Mouse (Mus musculus) cerebellum, adult 8-10 months (tissue): Measurements from ENCODE around the gene Nup93.

ENCODE experiments used
- DNase-seq: peaks from one replicate; pipeline ENCODE4 v3.0.0; 2022

Gene Nup93

DNA sequence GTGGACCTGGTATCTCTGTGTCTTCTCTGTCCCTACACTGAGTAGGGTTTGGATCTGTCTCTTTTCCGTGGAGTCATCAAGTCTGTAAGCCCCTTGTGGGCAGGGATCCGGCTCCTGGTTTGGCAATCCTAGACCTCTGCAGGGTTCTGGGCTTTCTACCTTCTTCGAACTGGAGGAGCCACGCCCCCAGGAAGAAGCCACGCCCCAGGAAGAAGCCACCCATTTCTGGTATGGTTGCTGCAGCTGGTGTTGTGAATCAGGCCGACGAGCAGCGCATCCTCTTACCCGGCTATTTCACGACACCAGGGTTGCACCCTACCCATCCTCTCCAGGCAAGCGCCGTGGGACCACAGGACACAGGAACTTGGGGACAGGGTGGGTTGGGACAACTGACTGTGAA, 109.7 kb downstream of the Nup93 start:
- DNase-seq = no peak

DNA sequence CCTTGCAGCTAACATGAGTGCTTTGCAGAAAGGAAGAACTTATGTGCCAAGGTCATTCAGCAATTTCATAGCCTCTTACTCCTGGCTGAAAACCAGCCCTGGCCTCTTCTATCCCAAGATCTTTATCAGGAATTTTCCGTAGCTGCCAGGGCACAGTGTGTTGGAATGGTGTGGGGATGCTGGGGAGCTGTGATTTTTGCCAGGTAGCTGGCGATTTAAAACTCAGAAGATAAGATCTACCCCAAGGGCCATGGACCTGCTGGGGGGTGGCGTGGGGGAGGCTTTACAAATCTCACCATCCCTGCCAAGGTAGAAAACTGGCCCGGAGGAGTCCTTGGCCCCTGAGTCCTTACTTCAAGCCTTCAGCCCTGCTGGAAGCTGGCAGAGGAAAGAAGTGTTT, 111.7 kb downstream of the Nup93 start:
- DNase-seq = no peak

DNA sequence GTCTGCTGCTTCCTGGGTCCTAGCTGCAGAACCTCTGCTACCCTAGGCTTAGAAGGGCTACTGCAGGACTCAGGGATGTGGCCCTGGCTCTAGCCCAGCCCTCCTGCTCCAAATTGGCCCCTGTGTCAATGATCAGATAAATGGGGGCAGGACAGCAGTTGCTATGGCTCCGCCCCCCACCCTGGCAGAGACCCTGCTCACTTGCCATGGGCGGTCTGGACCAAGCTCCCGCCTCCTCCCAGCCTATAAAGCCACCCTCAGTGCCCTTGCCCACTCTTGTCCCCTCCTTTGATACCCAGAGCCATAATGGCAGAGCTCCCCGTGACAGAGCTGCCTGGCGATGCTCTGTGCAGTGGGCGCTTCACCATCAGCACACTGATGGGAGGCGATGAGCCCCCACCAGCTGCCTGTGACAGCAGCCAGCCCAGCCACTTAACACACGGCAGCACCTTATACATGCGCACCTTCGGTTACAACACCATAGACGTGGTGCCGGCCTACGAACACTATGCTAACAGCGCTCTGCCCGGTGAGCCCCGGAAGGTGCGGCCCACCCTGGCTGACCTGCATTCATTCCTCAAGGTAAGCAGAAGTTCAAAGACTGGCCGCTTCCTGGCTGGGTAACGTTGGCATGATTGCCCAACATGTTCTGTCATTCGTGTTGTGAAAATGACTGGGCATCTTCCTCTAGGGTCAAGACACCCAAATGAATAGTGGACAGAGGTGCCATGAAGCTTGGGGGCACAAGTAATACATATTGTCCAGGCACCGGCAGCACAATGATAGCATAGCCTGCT, 114.8 kb downstream of the Nup93 start, which contains the start of gene Slc12a3:
Gene Slc12a3 (plus strand): TSS at position 270 of the 797 bp plus-strand sequence.
- DNase-seq = no peak

DNA sequence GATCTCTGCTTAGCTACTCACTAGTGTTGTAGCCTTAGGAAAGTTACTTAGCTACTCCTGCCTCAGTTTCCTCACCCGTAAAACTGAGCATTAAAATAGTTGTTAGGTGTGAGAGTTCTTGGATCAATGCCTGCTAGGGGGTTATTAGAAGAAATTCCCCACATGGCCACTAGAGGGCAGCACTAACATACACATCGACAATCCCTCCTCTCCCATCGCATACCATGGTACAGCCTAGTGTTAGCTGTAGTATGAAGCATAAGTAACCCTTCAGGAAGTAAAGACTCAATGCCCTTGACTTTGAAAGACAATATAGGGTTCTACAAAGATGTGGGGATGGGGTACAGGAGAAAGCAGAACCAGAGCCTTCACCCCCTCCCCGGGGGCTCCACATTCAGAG, 116.4 kb downstream of the Nup93 start:
- DNase-seq = peak; percentile 43

DNA sequence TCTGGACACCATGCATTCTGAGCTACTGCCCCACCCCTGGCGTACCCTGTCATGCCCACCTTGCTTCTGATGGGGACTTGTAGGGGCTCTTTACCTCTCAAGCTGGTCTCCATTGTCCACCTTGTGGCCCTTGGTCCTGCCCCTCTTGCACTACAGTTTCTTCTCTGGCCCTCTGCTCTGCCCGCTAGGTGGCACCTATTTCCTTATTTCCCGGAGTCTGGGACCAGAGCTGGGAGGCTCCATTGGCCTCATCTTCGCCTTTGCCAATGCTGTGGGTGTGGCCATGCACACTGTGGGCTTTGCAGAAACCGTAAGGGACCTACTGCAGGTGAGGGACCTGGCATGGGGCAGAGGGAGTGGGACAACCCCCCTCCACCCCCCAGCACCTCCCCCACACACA, 119.0 kb downstream of the Nup93 start:
- DNase-seq = no peak

DNA sequence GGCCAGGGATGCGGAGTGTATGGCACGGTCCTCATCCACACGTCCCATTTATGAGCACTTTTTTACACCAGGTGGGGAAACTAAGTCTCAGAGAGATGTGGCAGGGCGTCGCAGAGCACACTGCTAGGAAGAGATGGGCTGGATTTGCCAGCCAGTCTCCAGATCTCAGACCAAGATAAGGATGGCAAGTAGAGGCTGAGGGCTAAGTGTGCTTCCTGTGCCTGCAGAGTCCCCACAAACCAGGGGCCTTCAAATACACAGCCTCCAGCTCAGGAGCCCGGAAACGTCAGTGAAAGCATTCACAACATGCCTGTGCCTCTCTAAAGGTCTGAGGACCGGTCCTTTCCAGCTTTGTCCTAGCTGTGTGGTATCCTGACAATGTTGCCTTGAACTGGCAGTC, 123.2 kb downstream of the Nup93 start:
- no peak for DNase-seq

DNA sequence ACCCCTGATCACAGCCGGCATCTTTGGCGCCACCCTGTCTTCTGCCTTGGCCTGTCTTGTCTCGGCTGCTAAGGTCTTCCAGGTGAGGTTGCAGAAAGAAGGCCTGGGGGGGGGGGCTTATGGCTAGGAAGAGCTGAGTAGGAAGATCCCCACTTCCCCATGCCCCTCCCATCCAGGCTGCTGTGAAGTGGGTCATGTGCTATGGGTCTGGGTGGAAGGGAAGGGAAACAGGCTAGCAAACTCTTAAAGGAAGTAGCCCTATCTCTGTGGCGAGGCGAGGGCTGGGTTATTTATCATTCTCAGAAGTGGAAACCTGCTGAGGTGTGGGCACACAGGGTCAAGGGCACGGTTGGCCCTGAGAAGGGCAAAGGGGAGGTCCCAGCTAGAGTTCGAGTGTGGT, 126.4 kb downstream of the Nup93 start:
- DNase-seq = no peak

DNA sequence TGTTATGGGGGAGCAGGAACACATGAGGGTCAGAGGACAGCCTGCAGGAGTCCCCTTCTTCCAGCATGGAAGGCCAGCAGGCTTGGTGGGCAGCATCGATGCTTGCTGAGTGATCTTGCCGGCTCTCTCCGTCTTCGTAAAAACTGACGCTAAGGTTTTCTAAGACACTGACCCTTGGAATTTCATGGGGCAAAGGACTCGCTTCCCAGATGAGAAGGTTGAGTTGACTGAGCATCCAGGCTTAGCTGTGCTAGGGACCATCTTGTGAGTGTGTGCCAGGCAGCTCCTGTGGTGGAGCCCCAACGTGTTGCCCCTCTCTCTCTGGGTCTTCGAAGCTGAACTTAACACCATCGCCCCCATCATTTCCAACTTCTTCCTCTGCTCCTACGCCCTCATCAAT, 128.3 kb downstream of the Nup93 start:
- no peak for DNase-seq

DNA sequence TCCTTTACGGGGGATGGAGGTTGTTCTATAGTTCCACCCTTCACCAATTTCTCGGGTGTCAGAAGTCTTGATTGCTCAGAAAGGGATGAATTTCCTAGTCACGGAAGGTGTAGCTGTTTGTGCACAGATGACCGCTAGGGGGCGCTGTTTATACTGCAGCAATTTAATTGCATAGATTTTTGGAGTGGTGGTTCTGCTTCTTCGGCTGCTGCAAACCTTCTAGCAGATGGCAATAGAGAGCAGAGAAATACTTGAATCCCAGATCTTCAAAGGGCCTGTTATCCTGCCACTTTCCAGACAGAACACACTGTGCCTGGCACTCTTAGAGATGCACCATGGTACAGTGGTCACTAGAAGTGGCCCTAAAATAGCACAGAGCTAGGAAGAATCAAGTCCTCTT, 128.9 kb downstream of the Nup93 start:
- peak; percentile 71 for DNase-seq

DNA sequence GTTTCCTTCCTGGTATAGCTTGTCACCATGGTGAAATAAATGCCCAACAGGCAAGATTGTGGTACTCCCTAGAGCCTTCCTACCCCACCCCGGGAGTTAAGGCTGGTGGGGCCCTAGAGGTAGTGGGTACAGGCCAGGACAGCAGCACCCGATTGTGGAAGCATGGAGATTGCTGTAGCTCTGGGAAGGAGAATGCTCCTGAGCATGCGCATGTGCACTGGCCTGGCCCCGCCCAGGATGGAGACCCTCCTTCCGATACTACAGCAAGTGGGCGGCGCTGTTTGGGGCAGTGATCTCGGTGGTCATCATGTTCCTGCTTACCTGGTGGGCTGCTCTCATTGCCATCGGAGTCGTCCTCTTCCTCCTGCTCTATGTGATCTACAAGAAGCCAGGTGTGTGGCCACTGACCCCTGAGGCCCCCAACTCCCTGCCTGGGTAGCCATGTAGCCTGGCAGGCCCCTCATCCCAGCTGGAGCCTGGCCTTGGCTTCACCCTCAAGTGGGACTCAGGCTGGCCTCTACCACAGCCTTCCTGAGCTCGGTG, 129.5 kb downstream of the Nup93 start:
- DNase-seq = no peak

DNA sequence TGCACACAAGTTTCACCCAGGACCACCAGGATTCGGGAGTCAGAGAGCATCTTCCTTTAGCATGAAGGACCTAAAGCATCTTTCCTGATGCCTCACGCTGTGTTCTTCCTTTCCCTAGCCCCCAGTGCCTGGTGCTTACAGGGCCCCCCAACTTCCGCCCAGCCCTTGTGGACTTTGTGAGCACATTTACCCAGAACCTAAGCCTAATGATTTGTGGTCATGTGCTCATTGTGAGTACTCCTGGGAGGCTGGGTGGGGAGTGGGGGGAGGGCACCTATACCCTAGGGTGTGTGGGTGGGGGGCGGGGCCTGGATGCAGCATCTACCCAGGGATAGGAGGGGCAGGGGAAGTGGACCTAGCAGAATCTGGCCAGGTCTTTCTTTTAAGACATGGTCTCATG, 131.3 kb downstream of the Nup93 start:
- DNase-seq = no peak

DNA sequence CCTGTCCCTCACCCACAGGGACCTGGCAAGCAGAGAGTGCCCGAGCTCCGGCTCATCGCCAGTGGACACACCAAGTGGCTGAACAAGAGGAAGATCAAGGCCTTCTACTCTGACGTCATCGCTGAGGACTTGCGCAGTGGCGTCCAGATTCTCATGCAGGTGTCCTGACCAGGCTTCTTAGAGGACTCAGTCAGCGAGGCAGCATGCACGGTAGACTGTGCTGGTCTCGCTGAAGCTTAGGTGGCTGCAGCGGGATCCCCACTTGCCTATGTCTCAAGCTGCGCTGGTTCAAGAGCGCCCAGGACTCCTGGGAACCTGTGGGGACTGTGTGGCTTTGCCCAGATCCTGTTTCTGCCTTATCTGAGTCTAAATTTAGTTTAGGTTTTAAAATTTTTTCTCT, 131.9 kb downstream of the Nup93 start:
- no peak for DNase-seq

DNA sequence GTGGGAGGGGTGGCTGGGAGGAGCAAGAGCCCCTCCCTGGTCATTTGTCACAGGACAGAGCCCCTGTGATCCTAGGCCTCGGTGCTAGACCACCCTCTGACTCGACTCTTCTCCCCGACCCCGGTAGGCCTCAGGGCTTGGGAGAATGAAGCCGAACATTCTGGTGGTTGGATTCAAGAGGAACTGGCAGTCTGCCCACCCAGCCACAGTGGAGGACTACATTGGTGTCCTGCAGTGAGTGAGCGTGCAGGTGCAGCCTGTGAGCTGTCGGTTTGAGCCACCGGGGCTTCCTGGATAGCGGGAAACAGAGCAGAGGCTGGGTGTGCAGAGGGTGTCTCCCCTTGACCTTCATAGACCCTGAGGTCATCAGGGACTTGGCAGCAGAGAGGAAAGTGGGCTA, 134.1 kb downstream of the Nup93 start:
- DNase-seq = no peak

DNA sequence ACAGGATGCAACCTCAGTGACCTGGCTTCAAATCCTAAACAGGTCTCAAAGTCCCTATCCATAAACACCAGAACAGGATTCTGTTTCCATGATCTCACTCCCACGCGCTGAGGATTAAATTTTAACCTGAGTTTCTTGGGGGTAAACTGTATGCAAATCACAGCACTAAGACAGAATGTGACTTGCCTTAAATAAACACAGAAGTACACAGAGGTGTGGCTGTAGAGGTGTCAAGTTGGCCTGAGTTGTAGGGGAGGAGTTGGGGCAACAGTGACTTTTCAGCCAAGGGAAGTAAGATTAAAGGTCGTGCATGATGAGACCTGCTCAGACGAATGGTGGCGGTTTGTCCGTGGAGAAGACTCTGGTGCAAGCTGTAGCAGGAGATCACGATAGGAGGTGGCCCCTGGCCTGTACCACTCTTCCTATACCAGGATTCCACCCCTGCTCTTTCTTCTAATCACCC, 139.7 kb downstream of the Nup93 start:
- DNase-seq = no peak

DNA sequence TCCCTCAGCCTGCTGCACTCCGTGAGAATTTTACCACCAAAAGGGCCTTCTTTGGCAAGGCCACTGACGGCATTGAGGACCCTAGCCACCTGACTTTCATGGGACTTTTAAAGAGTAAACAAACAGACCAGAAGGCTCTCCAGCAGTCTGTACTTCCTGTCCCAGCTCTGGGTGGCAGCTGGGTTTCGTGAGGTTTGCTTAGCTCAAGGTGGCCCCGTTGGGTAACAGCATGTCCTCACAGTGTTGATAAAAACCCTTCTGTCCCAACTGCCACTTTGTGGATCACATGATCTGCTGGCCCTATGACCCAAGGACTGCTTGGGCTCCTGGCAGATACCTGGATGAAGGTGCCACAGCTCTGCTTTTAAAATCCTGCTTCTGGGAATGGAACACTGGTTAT, 140.2 kb downstream of the Nup93 start:
- DNase-seq = no peak

DNA sequence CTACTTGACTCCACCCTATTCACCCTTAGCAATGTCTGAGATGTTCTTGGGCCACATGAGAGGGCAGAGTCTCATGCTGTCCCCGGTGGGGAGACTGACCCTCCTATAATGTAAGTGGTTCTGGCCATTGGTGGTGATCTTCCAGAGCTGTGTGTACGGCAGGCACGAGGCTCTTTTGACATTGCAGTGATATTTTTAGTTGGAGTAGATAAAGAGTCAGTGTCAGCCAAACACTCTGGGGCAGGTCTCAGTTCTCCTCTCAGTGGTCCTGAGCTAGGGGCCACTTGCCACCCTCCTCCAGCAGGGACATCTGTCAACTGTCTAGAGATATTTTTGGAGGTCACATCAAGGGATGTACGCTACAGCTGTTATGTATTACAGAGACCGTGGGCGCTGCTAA, 142.9 kb downstream of the Nup93 start:
- no peak for DNase-seq

DNA sequence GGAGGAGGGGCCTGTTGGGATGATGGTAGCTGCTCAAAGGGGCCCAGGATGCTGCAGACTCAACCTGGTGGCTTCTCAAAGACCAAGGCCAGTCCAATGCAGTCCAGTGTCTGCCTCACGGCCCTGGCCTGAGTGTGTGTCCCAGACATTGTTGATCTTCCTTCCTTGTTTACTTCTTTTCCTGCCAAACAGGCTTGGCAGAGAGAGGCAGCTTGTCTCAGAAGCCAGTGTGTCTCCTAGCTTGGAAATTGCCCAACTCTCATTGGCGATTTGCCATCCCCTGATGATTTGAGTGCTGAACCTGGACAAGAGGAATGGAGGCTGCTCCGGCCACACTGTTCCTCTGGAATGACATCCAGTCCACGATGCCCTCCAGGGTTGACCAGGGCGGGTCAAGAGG, 144.2 kb downstream of the Nup93 start:
- peak; percentile 68 for DNase-seq

DNA sequence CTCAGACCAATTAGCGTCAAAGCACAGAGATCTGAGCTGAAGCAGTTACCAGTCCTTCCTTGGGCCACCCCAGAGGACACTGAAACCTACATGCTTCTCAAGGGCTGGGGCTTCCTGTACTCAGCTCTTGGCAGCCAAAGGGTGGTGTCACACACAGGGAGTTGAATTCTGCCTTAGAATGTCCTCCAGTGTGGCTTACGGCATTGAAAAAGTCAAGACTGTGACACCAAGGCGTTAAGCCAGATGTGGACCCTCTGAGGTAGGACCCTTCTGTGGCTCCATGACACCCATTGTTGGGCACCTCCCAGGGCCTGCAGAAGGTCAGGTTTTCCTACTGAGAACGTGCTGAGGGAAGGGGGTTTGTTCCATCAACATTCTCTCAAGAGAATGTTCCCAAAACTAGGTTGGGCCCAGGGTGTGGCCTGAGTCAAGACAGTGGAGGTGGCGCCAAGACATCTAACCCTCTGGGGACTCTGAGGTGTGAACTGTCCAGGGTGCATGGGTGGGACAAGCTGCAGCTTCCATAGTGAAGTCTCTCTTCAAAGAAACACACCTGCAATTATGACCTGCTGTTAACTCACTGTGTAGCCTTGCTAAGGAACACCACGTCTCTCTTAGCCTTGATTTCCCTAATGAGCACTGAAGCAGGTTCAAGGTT, 147.5 kb downstream of the Nup93 start:
- no peak for DNase-seq

DNA sequence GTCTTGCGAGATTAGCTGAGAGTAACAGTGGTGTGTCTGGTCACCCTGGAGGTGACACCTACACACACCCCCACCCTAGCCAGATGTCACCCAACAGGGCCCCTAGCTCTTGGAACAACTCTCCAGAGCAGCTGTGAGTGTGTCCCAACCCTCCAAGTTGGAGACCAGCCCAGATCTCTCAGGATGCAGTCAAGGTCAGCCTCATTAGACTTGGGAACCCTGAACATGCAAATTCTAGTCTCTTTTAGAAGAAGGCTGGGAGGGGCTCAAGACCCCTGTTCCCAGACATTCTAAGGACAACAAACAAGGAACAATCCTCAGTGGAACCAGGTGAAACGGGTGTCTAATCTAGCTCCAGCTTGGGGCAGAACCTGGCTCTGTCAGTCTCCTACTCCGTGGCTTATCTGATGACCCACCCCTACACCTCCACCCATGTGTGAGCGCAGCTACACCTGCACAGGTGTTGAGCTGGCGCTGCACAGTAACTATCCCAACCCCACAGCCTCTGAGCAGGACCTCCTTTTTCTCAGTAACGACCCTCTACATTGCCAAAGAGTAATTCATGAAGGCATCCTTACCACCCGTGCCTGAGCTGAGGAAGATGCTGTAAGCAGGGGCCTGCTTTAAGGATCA, 148.4 kb downstream of the Nup93 start:
- DNase-seq = no peak

DNA sequence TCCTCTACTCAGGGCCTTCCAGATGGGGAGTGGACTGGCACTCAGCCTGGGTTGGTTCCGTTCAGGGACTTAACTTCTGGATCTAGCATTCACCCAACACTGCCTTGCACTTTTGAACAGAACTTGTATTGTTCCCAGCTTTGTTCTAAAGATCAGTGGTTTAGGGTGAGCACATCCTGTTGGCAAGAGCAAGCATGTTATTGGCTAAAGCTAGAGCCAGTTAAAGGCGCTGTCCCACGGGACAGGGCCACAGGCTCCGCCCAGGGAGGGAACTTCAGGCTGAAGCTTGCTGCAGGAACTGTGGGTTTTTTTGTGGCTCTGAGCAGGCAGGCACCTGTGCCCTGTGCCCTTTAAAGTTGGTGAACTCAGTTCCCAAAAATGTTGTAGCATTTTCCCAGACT, 148.9 kb downstream of the Nup93 start:
- DNase-seq = no peak

DNA sequence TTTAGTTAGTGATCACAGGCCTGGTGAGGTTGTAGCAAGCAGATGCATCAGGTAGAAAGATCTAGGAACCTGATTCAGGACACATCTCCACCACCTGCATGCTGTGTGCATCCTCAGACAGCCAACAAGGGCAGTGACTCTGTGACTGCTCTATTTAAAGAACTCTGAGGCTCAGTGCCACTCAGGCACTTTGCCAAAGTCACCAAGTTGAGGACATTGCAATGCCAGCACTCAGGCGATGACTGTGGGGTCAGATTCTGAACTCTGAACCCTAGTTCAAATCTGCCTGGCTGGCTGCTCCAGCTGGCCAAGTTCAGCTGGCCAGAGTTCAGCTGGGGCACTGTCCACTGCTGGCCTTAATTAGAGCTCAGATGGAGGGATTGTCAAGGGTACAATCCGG, 149.5 kb downstream of the Nup93 start:
- DNase-seq = no peak

DNA sequence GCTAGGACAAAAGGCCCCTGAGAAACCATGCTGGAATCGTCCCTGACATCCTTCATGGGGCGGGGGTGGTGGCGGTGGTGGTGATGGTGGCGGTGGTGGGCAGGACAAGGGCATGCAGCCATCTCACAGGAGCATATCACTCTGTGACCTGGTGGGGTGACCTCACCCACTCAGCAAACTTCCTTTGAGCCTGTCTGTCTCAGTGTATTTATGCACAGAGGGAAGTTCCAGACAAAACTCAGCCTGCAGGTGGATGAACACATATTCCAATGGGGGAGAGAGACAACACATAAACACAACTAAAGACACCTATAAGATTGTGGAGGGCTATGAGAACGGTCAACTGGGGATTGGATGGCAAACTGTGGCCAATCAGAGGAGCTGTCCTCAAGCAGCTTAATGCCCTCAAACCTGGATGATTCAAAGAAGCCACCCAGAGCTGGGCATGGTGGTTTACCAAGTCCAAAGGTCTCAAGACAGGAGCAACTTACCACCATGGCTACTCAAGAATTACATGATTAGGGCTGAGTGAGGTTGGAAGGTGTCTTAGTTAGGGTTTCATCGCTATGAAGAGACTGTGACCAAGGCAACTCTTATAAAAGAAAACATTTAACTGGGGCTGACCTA, 150.4 kb downstream of the Nup93 start:
- no peak for DNase-seq

DNA sequence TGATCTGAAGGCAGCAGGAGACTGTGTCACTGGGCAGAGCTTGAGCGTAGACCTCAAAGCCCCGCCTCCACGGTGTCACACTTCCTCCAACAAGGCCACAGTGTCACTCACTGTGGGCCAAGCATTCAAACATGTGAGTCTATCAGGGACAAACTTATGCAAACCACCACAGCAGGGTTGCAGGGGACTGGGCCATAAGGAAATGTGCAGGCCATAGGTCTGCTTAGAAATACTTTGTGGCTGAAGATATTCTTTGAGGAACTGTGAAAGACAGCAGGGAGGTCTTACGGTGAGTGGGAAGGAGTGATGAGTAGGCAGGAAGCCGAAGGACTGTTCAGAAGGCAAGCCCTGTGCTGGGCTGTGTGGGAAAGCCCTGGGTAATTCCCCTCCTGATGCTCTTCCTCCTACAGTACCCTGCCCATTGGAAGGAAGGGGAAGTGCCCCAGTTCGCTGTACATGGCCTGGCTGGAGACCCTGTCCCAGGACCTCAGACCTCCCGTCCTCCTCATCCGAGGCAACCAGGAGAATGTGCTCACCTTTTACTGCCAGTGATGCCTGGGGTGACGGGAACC, 151.1 kb downstream of the Nup93 start:
- no peak for DNase-seq
